Mouse (Mus musculus) ovary, postnatal 10 days (tissue): ENCODE measurements around the gene Pemt.
"Not testable (repeated sequence)": the region's sequence is repeated elsewhere in the genome, so short reads cannot be mapped to it uniquely, and the experiment has no call there.

ENCODE experiments used
- DNase-seq: peaks from one replicate; pipeline ENCODE4 v3.0.0; 2022; ENCODE audit warnings: low spot score

Gene Pemt

GRCm38 (mm10) chr11:59948401-59948767 is 97.9 kb downstream of the Pemt start:
- DNase-seq, result no peak

GRCm38 (mm10) chr11:59947752-59948400 is 98.4 kb downstream of the Pemt start, which contains the start of gene Med9:
TSS of gene Med9 (plus strand) at chr11:59948206.
- peak; percentile 94 for DNase-seq

GRCm38 (mm10) chr11:59944855-59945254 is 101.4 kb downstream of the Pemt start:
- not testable (repeated sequence) for DNase-seq

GRCm38 (mm10) chr11:59941391-59941790 is 104.9 kb downstream of the Pemt start:
- DNase-seq, result no peak

- DNase-seq, result no peak
Measured at GRCm38 (mm10) chr11:59940645-59941044, 105.6 kb downstream of the Pemt start.

GRCm38 (mm10) chr11:59939821-59940220 is 106.5 kb downstream of the Pemt start:
- no peak for DNase-seq

GRCm38 (mm10) chr11:59937615-59938014 is 108.7 kb downstream of the Pemt start:
- DNase-seq, result no peak

- DNase-seq, result no peak
Measured at GRCm38 (mm10) chr11:59937023-59937422, 109.3 kb downstream of the Pemt start.

- DNase-seq, result no peak
Measured at GRCm38 (mm10) chr11:59933943-59934342, 112.3 kb downstream of the Pemt start.

GRCm38 (mm10) chr11:59932560-59933337 is 113.5 kb downstream of the Pemt start:
- DNase-seq, result no peak

- DNase-seq, result no peak
Measured at GRCm38 (mm10) chr11:59930031-59930430, 116.3 kb downstream of the Pemt start.

GRCm38 (mm10) chr11:59921265-59921664 is 125.0 kb downstream of the Pemt start:
- DNase-seq, result no peak
